Mouse (Mus musculus): ENCODE results near the gene Vmn1r222. TPM values are rescaled to one million over a fixed set of nuclear protein-coding genes. Genes with fewer than 3 reads are reported as not detected.
"Not testable (repeated sequence)": the region's sequence is repeated elsewhere in the genome, so short reads cannot be mapped to it uniquely, and the experiment has no call there.

Gene Vmn1r222
- polyA plus RNA-seq, 1 experiment from 2014 or later = not detected

DNA sequence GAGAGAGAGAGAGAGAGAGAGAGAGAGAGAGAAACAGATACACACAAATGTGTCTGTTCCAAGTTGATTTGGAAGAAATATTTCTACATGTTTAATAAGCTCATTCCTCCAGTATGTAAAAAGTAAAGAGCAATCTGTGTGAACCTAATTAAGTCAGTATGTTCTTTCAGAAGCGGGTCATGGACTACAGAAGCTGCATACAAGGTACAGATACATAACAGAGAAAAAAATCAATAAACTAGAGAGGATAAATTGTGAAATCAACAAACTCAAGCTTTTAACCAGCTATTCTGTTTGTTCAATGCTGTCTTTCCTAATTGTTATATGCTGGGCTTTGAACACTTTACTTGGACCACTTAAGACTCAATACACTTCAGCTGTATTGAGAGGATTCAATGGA lies 31.9 kb downstream of the Vmn1r222 start:
- not testable (repeated sequence) for H3K4me3 ChIP-seq; H3K9me3 ChIP-seq (replicated peaks); H3K4me2 ChIP-seq; H3K9ac ChIP-seq; ATAC-seq (replicated peaks; ENCODE audit: insufficient number of reproducible peaks, insufficient read depth, low FRiP score, low read depth); H3K27me3 ChIP-seq; H3K27ac ChIP-seq; H3K4me1 ChIP-seq (replicated peaks); H3K36me3 ChIP-seq
- 55% methylated on average over 1 of the region's 1 CpGs for WGBS

DNA sequence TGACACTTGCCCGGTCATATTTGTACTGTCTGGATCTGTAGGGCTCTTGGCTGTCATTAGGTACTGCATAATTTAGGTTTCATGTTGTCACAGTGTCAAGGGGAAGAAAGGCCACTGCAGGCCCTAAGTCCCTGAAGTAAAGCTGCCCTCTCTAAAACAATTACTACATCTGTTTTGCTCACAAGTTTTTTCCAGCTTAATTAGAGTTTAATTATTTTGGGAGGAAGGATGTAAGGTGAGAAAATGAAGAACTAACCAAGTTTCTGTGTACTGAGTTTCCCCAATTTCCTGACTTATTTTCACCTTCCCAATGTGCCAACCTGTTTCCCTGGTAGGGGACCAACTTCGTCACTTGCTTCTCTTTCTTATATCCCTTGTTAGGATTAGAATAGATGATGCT lies 47.9 kb downstream of the Vmn1r222 start, which contains the start of gene Vmn1r220:
TSS of gene Vmn1r220 (minus strand) at position 101 of the 400 bp plus-strand sequence.
- Histone ChIP-seq H3K4me3 (no peak within 1 kb of the TSS), H3K27ac (no peak within 1 kb of the TSS), H3K4me2 (no peak within 1 kb of the TSS), H3K9me3 (replicated peaks) (no peaks in the 10 kb centered on the region), H3K4me1 (replicated peaks) (no peaks in the 10 kb centered on the region), H3K27me3 (no peaks in the 10 kb centered on the region), H3K9ac (no peak within 1 kb of the TSS), H3K36me3 (no peaks in the 10 kb centered on the region)
- WGBS = 70% methylated on average over 2 of the region's 2 CpGs
- no peak for ATAC-seq (replicated peaks; ENCODE audit: insufficient number of reproducible peaks, insufficient read depth, low FRiP score, low read depth)

Other genes with a start within 250 kb of the Vmn1r222 start
- not detected in 2 replicates for gene Vmn1r213, start 228.3 kb downstream of the Vmn1r222 start, polyA plus RNA-seq (2015; fragmentation: Nextera tagmentation; extraction: Ambion mirVana)
- gene Vmn1r214, start 205.5 kb downstream of the Vmn1r222 start, polyA plus RNA-seq (2015; fragmentation: Nextera tagmentation; extraction: Ambion mirVana) = not detected in 2 replicates
- gene Vmn1r215, start 167.9 kb downstream of the Vmn1r222 start, polyA plus RNA-seq (2015; fragmentation: Nextera tagmentation; extraction: Ambion mirVana) = not detected in 2 replicates
- gene Vmn1r217, start 117.7 kb downstream of the Vmn1r222 start, polyA plus RNA-seq (2015; fragmentation: Nextera tagmentation; extraction: Ambion mirVana) = not detected in 2 replicates
- gene Vmn1r218, start 102.8 kb downstream of the Vmn1r222 start, polyA plus RNA-seq (2015; fragmentation: Nextera tagmentation; extraction: Ambion mirVana) = not detected in 2 replicates
- not detected in 2 replicates for gene Vmn1r219, start 76.6 kb downstream of the Vmn1r222 start, polyA plus RNA-seq (2015; fragmentation: Nextera tagmentation; extraction: Ambion mirVana)
- gene Vmn1r220, start 48.0 kb downstream of the Vmn1r222 start, polyA plus RNA-seq (2015; fragmentation: Nextera tagmentation; extraction: Ambion mirVana) = not detected in 2 replicates
- gene Vmn1r221, start 21.8 kb downstream of the Vmn1r222 start, polyA plus RNA-seq (2015; fragmentation: Nextera tagmentation; extraction: Ambion mirVana) = not detected in 2 replicates
- gene Vmn1r223, start 11.2 kb upstream of the Vmn1r222 start, polyA plus RNA-seq (2015; fragmentation: Nextera tagmentation; extraction: Ambion mirVana) = not detected in 2 replicates
- gene Zfp322a, start 133.3 kb upstream of the Vmn1r222 start, polyA plus RNA-seq (2015; fragmentation: Nextera tagmentation; extraction: Ambion mirVana) = 33.4 and 39.1 TPM in 2 replicates
- gene Abt1, start 187.9 kb upstream of the Vmn1r222 start, polyA plus RNA-seq (2015; fragmentation: Nextera tagmentation; extraction: Ambion mirVana) = 8.1 and 8.2 TPM in 2 replicates
- gene Btn1a1, start 230.0 kb upstream of the Vmn1r222 start, polyA plus RNA-seq (2015; fragmentation: Nextera tagmentation; extraction: Ambion mirVana) = 0.85 and 1.4 TPM in 2 replicates

Data from heart, embryonic 15.5 days (tissue).